Mouse (Mus musculus) layer of hippocampus, adult 2 months (tissue): ENCODE results near the gene Scgb1c1. TPM values are rescaled to one million over a fixed set of nuclear protein-coding genes. Genes with fewer than 3 reads are reported as not detected.
A peak's percentile ranks its signal among the peaks of the same experiment; 100 is the strongest.

ENCODE experiments used
- DNase-seq, 2 experiments: peaks; one replicate each; pipeline ENCODE4 v3.0.0; 2022; ENCODE audit warnings: low spot score in 2 of 2
- H3K27ac ChIP-seq: fragments of 200-600 bp; 2 replicates; pipeline ENCODE4 v1.8.1; 2022
- H3K4me3 ChIP-seq: fragments of 200-600 bp; 2 replicates; pipeline ENCODE4 v1.8.1; 2022; ENCODE audit warnings: mild to moderate bottlenecking
- CTCF ChIP-seq: fragments of 200-600 bp; conservative IDR thresholded peaks from 2 replicates; pipeline ENCODE4 v1.8.1; 2022; ENCODE audit warnings: antibody characterized with exemption, mild to moderate bottlenecking, moderate library complexity
- total RNA-seq, 2 experiments: library from RNA; stranded (reverse); gene quantifications; 2 replicates each; pipeline ENCODE4 v1.2.3; 2021

The Scgb1c1 gene
- total RNA-seq, 2 experiments from 2014 or later: not detected

DNA sequence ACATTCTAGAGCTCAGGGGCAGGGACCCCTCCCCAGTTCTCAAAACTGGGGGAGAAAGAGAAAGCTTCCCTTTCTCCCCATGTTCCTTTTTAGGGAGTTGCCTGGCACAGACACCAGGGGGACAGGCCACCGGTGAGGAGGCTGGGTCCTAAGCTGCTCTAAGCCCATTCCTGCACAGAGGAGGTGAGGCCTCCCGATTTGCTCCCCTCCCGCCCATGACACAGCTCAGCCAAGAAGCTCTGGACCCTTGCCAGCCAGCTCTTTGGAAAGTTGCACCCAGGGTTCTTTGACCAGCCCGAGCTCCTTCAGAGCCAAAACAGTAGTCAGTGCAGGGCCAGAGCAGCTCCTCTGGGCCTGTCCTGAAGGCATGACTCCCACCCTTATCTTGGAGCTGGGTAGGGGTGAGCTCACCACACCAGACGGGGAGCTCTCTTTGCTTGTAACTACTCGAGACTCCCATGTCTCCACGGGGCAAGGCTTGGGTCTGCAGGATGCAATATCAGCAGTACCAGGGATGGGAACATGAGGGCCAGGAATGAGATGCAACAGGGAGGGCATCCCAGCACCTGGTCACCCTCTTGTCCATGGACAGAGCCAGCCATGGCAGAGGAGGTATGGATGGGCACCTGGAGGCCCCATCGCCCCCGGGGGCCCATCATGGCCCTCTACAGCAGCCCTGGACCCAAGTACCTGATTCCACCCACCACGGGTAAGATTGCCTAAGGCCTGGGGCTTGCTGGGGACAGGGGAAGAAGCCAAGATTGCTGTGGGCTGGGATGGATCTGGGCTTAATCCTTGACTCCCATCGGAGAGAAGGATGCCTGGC lies 2.6 kb downstream of the Scgb1c1 start, which contains the start of gene Odf3:
TSS of gene Odf3 (plus strand) at position 51 of the 826 bp plus-strand sequence.
- H3K27ac ChIP-seq: no peak within 1 kb of the TSS
- DNase-seq: no peak
- no peak for TF ChIP-seq CTCF
- H3K4me3 ChIP-seq: no peak within 1 kb of the TSS

GRCm38 (mm10) chr7:140848591-140848990 lies 3.2 kb downstream of the Scgb1c1 start:
- H3K27ac ChIP-seq: no peak overlapping the region
- H3K4me3 ChIP-seq: no peak overlapping the region
- no peak for TF ChIP-seq CTCF
- DNase-seq: no peak

GRCm38 (mm10) chr7:140851916-140852315 lies 6.6 kb downstream of the Scgb1c1 start:
- Histone ChIP-seq H3K27ac (no peak overlapping the region), H3K4me3 (no peak overlapping the region)
- DNase-seq: no peak
- no peak for TF ChIP-seq CTCF

- DNase-seq: no peak
- TF ChIP-seq CTCF: no peak
- Histone ChIP-seq H3K27ac (no peak overlapping the region), H3K4me3 (no peak overlapping the region)
Observed at GRCm38 (mm10) chr7:140853386-140853785, 8.0 kb downstream of the Scgb1c1 start.

DNA sequence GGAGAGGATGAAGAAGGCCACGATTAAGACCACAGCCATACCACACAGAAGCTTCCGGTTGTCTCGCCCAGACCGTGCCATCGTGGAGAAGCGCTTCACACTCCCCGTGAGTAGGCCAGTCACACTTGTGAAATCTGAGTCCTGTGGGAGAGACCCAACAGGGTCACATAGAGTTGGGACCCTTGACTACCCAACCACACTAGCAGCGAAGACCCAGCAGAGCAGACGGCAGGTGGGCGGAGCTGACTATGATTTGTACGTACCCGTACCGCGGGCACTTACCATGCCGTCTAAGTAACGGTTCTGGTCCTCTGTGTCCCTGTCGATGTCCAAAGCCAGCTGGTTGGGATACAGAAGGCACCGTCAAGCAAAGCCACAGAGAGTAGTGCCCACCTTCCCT lies 9.1 kb downstream of the Scgb1c1 start:
- no peak overlapping the region for H3K27ac ChIP-seq
- DNase-seq: no peak

DNA sequence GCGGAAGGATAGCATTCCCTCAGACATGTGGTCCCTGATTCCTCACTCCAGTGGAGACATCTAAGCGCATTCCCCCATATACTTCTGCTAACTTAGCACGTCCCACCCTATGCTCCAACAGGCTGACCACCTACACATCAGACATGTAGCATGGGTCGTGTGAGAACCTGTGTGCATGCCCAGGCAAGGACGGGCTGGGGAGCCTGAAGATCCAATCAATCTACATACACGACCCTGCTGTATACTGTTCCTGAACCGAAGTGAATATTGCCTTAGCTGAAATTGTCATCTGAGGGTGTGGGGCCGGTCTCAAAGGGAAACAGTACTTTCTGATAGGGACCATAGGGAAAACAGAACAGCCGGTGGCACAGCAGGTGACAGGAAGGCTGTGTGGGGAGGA lies 9.8 kb downstream of the Scgb1c1 start:
- H3K4me3 ChIP-seq: peak overlapping the region; percentile 74
- H3K27ac ChIP-seq: peak overlapping the region; percentile 97
- no peak for TF ChIP-seq CTCF
- no peak for DNase-seq

More for the DNA sequence above, 9.1 kb downstream of the Scgb1c1 start:
- TF ChIP-seq CTCF: no peak
- H3K4me3 ChIP-seq: no peak overlapping the region

DNA sequence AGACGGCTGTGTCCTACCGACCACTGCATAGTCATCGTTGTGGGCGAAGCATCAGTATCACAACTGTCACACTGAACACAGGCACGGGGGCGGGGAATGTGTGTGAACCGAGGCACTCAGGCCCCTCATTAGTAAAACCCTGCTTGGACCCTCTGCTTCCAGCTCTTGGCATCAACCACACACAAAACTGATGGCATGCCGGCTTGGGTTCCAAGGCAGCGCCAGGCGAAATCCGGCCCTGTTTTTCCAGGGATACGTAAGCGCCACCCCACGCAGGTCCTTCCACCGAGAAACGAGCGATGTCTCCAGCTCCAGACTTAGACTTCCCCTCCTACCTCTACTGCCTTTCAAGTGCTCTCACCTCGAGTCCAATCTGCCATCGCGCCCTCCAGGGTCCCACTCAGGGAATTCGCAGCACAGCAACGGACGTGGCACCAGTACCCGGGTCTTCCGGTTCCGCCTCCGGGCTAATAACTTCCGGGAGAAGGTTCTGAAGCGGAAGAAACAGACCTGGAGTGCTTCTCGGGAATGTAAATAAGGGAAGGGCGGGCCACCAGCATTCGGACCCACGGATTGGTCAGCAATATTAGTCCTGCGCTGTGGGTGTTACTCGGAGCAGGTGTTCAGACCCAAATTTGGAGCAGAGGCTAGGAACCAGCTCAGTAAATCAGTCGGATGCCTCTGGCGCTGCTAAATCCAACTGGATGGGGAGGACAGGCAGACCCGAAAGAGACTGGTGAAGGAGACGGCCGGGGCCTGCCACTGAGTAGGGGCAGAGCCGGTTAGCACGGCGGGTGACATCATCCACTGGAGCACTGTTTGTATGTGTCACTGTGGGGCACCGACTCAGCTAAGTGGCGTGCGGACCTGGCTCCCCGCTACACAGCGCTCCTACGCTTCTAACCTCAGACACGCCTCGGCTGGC lies 10.8 kb downstream of the Scgb1c1 start, which contains the start of gene Gm45785:
TSS of gene Gm45785 (minus strand) at position 472 of the 925 bp plus-strand sequence.
- no peak; the same call in 1 of the 2 replicates for TF ChIP-seq CTCF
- peak within 1 kb of the TSS; percentile 97 for H3K27ac ChIP-seq
- peak within 1 kb of the TSS; percentile 74 for H3K4me3 ChIP-seq
- DNase-seq: peak; percentile 79 to 89

GRCm38 (mm10) chr7:140856785-140857549 lies 11.6 kb downstream of the Scgb1c1 start, which contains the start of gene Ric8a:
Gene Ric8a (plus strand): TSS chr7:140856957.
- TF ChIP-seq CTCF: no peak
- H3K4me3 ChIP-seq: peak within 1 kb of the TSS; percentile 74
- peak; percentile 86 to 87 for DNase-seq
- peak within 1 kb of the TSS; percentile 97 for H3K27ac ChIP-seq

DNA sequence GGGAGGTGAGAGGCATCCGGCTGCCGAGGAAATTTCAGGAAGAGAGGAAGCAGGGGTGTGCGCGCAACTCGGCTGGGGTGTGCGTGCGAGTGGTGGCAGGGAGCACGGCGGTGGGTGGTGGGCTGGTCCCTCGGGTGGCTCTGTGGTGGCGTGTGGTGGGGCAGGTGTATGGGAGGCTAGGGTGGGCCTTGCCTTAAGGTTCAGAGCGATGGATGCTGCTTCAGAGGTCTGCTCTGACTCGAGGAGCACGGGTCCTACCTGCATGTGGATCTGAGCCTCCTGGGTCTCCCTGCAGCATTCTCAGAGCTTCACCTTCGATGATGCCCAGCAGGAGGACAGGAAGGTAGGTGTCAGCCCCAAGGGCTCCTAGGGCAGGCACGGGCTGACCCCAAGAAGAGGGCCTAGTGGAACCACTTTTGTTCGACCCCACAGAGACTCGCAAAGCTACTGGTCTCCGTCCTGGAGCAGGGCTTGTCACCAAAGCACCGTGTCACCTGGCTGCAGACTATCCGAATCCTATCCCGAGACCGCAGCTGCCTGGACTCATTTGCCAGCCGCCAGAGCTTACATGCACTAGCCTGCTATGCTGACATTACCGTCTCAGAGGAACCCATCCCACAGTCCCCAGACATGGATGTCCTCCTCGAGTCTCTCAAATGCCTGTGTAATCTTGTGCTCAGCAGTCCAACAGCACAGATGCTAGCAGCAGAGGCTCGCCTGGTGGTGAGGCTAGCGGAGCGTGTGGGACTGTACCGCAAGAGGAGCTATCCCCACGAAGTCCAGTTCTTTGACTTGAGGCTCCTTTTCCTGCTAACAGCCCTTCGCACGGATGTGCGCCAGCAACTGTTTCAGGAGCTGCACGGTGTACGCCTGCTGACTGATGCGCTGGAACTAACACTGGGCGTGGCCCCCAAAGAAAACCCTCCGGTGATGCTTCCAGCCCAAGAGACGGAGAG lies 12.5 kb downstream of the Scgb1c1 start, which contains the start of gene Bet1l:
TSS of gene Bet1l (minus strand) at position 28 of the 956 bp plus-strand sequence.
- peak within 1 kb of the TSS; percentile 74 for H3K4me3 ChIP-seq
- no peak for DNase-seq
- no peak for TF ChIP-seq CTCF

GRCm38 (mm10) chr7:140858746-140859145 lies 13.4 kb downstream of the Scgb1c1 start:
- DNase-seq: no peak
- no peak for TF ChIP-seq CTCF
- peak overlapping the region; percentile 74 for H3K4me3 ChIP-seq
- no peak overlapping the region for H3K27ac ChIP-seq

More for the DNA sequence above, 12.5 kb downstream of the Scgb1c1 start, which contains the start of gene Bet1l:
- H3K27ac ChIP-seq: peak within 1 kb of the TSS; percentile 97

- no peak for TF ChIP-seq CTCF
- Histone ChIP-seq H3K4me3 (peak overlapping the region; percentile 74; the same call in 1 of the 2 replicates), H3K27ac (no peak overlapping the region)
- DNase-seq: no peak
Observed at GRCm38 (mm10) chr7:140859997-140860396, 14.7 kb downstream of the Scgb1c1 start.
